8 mouse cellular contexts compared by ENCODE assay signal in the genomic region with DNA sequence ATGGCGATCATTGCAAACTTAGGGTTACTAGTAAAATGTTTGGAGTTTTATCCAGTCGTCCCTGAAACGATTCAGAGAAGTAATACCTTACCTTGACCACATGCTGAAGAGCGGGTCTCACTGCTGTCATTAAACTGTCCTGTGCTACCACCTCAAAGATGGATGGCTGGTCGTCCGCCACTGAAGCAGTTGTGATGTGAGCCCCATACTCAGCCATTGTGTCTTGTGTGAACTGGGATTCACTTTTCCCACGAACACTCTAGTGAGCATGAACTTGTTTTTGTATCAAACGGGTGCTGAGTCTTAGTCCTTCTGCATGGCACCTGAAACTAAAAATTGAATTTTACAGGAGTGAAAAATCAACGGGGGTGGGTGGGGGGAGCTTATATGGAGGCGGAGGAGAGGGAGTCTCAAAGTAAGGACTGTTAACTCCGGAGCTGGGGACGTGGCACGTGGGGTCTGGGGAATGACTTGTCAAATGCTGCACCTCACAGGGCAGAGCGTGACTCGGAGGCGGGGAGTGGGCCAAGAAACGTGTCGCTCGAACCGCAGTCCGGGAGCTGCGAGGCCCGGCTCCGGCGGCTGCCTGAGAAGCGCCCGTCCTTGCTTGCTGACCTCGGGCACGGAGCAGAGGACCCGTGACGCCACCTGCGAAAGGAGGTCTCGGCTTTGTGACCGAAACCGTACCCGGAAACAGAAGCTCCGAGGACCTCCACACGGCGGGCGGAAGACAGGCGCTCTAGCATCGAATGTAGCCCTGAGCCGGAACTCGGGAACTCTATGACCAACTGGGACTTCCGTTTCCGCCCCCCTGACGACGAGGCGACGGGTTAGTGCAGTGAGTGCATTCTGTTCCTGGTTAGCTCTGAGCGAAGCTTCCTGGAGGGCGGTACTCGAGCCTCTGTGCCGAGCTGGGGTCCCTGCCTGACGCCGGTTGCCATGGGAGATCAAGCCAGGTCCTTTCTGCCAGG. TPM values are rescaled to one million over a fixed set of nuclear protein-coding genes. Genes with fewer than 3 reads are reported as not detected.
DNase-seq lines count a peak whose midpoint lies in the region; ATAC-seq lines count a peak whose summit lies in the region.

A gene (plus strand): TSS at position 800 of the 971 bp plus-strand sequence.

- 3% methylated on average over 54 of the region's 56 CpGs for WGBS in heart, embryonic 14.5 days
- 3% methylated on average over 56 of the region's 56 CpGs for WGBS in liver, embryonic 13.5 days (ENCODE audit: insufficient replicate concordance)
- 2% methylated on average over 56 of the region's 56 CpGs for WGBS in stomach, embryonic 16.5 days

- H3K9me3 ChIP-seq in heart, embryonic 14.5 days (ENCODE audit: control insufficient read depth, low read length), result no peaks in the 10 kb centered on the region
- H3K9me3 ChIP-seq in liver, embryonic 13.5 days (replicated peaks), result no peaks in the 10 kb centered on the region
- no peaks in the 10 kb centered on the region for H3K9me3 ChIP-seq in stomach, embryonic 16.5 days (replicated peaks; ENCODE audit: control insufficient read depth, low read length)

- H3K36me3 ChIP-seq in heart, embryonic 14.5 days (ENCODE audit: control insufficient read depth, insufficient read depth, low read length), result peaks cover 31% of the 10 kb centered on the region
- H3K36me3 ChIP-seq in liver, embryonic 13.5 days, result peaks cover 40% of the 10 kb centered on the region
- H3K36me3 ChIP-seq in stomach, embryonic 16.5 days (ENCODE audit: control insufficient read depth, insufficient read depth, low read length), result peaks cover 5% of the 10 kb centered on the region; the same call in 1 of the 2 replicates

- peak within 1 kb of the TSS; percentile 88 for H3K9ac ChIP-seq in heart, embryonic 14.5 days (ENCODE audit: low read length)
- peak within 1 kb of the TSS; percentile 90 for H3K9ac ChIP-seq in liver, embryonic 13.5 days
- H3K9ac ChIP-seq in stomach, embryonic 16.5 days (ENCODE audit: low read length), result peak within 1 kb of the TSS; percentile 94

- peak; percentile 89 for ATAC-seq in heart, embryonic 14.5 days (ENCODE audit: insufficient number of reproducible peaks, insufficient read depth, low FRiP score, low read depth)
- peak; percentile 90 for ATAC-seq in liver, embryonic 13.5 days (ENCODE audit: low read depth)
- ATAC-seq in stomach, embryonic 16.5 days (ENCODE audit: insufficient read depth, low FRiP score), result peak; percentile 95

- peak within 1 kb of the TSS; percentile 80 for H3K4me3 ChIP-seq in brown adipose tissue, adult 24 weeks (ENCODE audit: insufficient read depth, low read depth, low read length)
- H3K4me3 ChIP-seq in heart, embryonic 14.5 days (ENCODE audit: control insufficient read depth in 1 of 2, insufficient read depth in 1 of 2, low read depth in 1 of 2, low read length in 2 of 2), result peak within 1 kb of the TSS; percentile 73 to 83
- H3K4me3 ChIP-seq in liver, embryonic 13.5 days (replicated peaks), result peak within 1 kb of the TSS; percentile 77
- H3K4me3 ChIP-seq in stomach, embryonic 16.5 days (replicated peaks; ENCODE audit: low read length), result peak within 1 kb of the TSS; percentile 88

- peak within 1 kb of the TSS; percentile 90 for H3K27ac ChIP-seq in brown adipose tissue, adult 24 weeks (replicated peaks; ENCODE audit: low read depth, low read length)
- peak within 1 kb of the TSS; percentile 88 to 95 for H3K27ac ChIP-seq in heart, embryonic 14.5 days (replicated peaks in 1 of 2; ENCODE audit: control insufficient read depth in 1 of 2, insufficient read depth in 1 of 2, low read depth in 2 of 2, low read length in 2 of 2)
- peak within 1 kb of the TSS; percentile 93 for H3K27ac ChIP-seq in liver, embryonic 13.5 days
- H3K27ac ChIP-seq in stomach, embryonic 16.5 days (ENCODE audit: low read length), result peak within 1 kb of the TSS; percentile 97

- DNase-seq in CD4-positive, CD25-positive, alpha-beta regulatory T cell, adult 2 months (ENCODE audit: low read depth, low spot score), result peak; percentile 96
- DNase-seq in fibroblast of lung, adult 2 months (ENCODE audit: low read depth), result peak; percentile 81
- DNase-seq in kidney, postnatal 14 days, result peak; percentile 95
- peak; percentile 90 for DNase-seq in liver, embryonic 13.5 days
- DNase-seq in neural tube, embryonic 10.5 days (ENCODE audit: extremely low spot score, low spot score), result peak; percentile 95

- peak within 1 kb of the TSS; percentile 79 for H3K4me2 ChIP-seq in heart, embryonic 14.5 days (ENCODE audit: low read length)
- H3K4me2 ChIP-seq in liver, embryonic 13.5 days, result peak within 1 kb of the TSS; percentile 92
- H3K4me2 ChIP-seq in stomach, embryonic 16.5 days (ENCODE audit: low read depth, low read length), result peak within 1 kb of the TSS; percentile 96

- H3K27me3 ChIP-seq in heart, embryonic 14.5 days (ENCODE audit: control insufficient read depth, insufficient read depth, low read length), result no peaks in the 10 kb centered on the region
- no peaks in the 10 kb centered on the region for H3K27me3 ChIP-seq in liver, embryonic 13.5 days
- no peaks in the 10 kb centered on the region for H3K27me3 ChIP-seq in stomach, embryonic 16.5 days (ENCODE audit: control insufficient read depth, insufficient read depth, low read length)

- H3K4me1 ChIP-seq in brown adipose tissue, adult 24 weeks (ENCODE audit: control insufficient read depth, insufficient read depth, insufficient read length, low read length), result no peaks in the 10 kb centered on the region
- peaks cover 2 to 20% of the 10 kb centered on the region in 2 experiments; a peak in 3 of 4 replicates for H3K4me1 ChIP-seq in heart, embryonic 14.5 days (ENCODE audit: control insufficient read depth in 2 of 2, insufficient read depth in 2 of 2, low read length in 2 of 2)
- peaks cover 62% of the 10 kb centered on the region for H3K4me1 ChIP-seq in liver, embryonic 13.5 days (replicated peaks)
- peaks cover 17% of the 10 kb centered on the region for H3K4me1 ChIP-seq in stomach, embryonic 16.5 days (ENCODE audit: control insufficient read depth, insufficient read depth, low read length)

RNA-seq across cellular contexts. Expression of the gene that starts here (rescaled TPM):
- polyA plus RNA-seq in brown adipose tissue, adult 24 weeks (2012; ENCODE audit: insufficient read depth, insufficient read length, missing spikeins), result 21.0 and 26.5 TPM in 2 replicates
- polyA plus RNA-seq in heart, embryonic 14.5 days (2014; fragmentation: Nextera tagmentation; extraction: Ambion mirVana), result 44.6 and 46.5 TPM in 2 replicates
- polyA plus RNA-seq in liver, embryonic 13.5 days (2015; fragmentation: Nextera tagmentation; extraction: Ambion mirVana), result 19.3 and 25.5 TPM in 2 replicates
- 50.0 and 50.5 TPM in 2 replicates for polyA plus RNA-seq in stomach, embryonic 16.5 days (2015; fragmentation: Nextera tagmentation; extraction: Ambion mirVana)

Comparison
In these comparisons a context has a peak if more than half of its experiments do, and no peak if none do; other contexts are left out.
1. Peak in every context shown above with its lines: DNase-seq, ATAC-seq, H3K4me3 ChIP-seq and H3K27ac ChIP-seq.